Mouse (Mus musculus): ENCODE results near the gene Ankrd13b. TPM values are rescaled to one million over a fixed set of nuclear protein-coding genes. Genes with fewer than 3 reads are reported as not detected.

Ankrd13b gene
- total RNA-seq, 2 experiments from 2014 or later: 87.3 to 93.8 TPM

- peak; percentile 51 to 61 for DNase-seq (ENCODE audit: extremely low spot score in 1 of 2, low spot score in 1 of 2)
Observed at GRCm38 (mm10) chr11:77493512-77494343, 4.2 kb upstream of the Ankrd13b start, which contains the start of gene Git1. Gene Git1 (plus strand): TSS chr11:77493562.

GRCm38 (mm10) chr11:77492911-77493332 is 3.4 kb upstream of the Ankrd13b start:
- peak; percentile 77 to 80 for DNase-seq (ENCODE audit: extremely low spot score in 1 of 2, low spot score in 1 of 2)

DNA sequence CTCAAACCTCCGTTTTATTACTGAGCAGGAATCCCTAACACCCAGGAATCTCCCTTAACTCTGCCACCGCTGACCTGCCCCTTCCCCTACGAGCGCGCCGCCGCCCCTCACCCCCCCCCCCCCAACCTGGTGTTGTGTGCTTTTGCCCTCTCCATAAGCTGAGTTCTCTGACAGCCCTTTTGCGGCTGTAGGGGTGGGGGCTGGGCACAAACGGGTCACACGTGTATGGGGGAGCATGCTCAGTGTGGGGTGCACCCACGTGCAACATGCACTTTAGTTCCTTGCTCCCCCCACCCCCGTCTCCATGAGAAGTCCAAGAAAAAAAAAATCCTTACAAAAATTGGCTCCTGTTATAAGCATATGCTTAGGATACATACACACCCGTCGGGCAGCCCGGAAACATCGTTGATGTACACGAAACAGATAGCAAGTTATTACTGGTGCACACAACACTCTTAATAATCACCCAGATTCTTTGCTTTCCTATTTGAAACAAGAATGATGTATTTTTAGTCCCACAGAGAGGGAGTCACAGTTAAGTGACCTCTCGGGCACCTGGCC is 2.9 kb upstream of the Ankrd13b start:
- peak in 1 of 2 experiments; percentile 51 for DNase-seq (ENCODE audit: extremely low spot score in 1 of 2, low spot score in 1 of 2)

DNA sequence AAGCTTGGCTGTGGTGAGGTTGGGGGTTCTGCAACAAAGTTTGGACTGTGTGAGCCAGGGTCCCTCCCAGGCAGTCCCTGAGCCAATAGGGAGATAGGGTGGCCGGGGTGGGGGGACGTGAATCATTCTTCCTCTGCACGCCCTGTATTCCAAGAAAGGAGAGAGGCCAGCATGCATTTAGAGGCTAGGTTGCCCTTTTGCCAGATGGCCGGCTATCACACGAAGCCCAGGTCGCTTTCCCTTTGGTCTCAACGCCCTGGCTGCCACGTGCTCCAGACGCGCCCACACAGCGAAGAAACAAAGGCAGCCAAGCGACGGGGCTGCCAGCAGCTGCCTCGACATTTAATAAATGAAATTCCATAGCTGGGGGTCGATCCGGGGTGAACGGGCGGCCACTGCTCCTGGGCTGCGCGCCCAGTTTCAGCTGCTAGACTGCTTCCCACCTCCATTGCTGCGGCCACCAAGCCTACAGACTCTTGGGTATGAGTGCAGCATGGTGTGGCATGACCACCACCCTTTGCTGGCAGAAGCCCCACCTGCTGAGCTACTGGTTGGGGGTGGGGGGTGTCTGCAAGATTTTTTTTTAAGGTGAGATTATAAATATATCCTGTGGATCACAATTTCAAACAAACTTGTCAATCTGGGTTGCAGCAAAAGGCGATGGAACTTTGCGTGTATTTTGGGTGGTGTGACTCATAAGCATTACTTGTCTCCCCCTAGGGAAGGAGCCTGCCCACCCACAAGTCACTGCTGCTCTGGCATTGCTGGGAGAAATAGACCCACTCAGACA is 2.2 kb upstream of the Ankrd13b start:
- no peak for DNase-seq (ENCODE audit: extremely low spot score in 1 of 2, low spot score in 1 of 2)

DNA sequence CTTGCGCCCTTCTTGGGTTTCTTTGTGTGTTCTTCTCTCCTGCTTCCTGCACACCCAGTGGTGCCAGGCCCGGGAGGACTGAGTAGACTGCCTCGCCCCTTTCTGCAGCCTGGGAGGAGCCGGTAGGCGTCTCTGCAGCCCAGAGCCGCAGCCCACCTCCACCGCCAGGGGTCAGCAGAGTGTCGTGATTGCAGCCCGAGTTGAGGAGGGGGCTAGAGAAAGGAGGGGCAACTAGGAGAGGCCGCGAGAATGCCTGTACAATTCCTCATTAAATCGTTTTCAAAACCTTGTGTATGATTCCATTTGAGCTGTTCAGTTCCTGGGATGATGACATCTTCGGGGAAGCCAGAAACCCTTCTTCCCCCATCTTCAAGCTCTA is 1.6 kb upstream of the Ankrd13b start:
- DNase-seq (ENCODE audit: extremely low spot score in 1 of 2, low spot score in 1 of 2): peak; percentile 92 to 98

- DNase-seq (ENCODE audit: extremely low spot score in 1 of 2, low spot score in 1 of 2): no peak
Observed at GRCm38 (mm10) chr11:77490451-77490850, 973 bp upstream of the Ankrd13b start.

GRCm38 (mm10) chr11:77488771-77489581 is 502 bp downstream of the Ankrd13b start:
- DNase-seq (ENCODE audit: extremely low spot score in 1 of 2, low spot score in 1 of 2): no peak

- DNase-seq (ENCODE audit: extremely low spot score in 1 of 2, low spot score in 1 of 2): no peak
Observed at GRCm38 (mm10) chr11:77486798-77487197, 2.7 kb downstream of the Ankrd13b start.

DNA sequence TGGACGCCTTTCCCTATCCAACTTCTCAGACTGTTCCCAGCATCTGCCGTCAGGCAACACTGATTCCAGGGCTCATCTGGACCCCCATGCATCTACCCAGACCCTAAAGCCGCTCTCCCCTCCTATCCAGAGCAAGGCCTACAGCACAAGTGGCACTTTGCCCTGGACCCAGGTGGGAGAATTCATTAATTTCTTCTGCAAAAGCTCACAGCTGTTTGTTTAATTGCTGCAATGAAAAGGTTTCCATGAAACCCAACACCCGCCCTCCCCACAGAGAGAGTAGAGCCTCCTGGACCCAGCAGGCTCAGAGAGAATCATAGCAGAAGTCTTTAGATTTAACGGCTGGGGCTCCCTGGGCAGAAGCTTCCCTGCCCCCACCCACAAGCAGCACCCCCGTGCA is 4.2 kb downstream of the Ankrd13b start:
- no peak for DNase-seq (ENCODE audit: extremely low spot score in 1 of 2, low spot score in 1 of 2)

- DNase-seq (ENCODE audit: extremely low spot score in 1 of 2, low spot score in 1 of 2): no peak
Observed at GRCm38 (mm10) chr11:77483510-77484255, 5.8 kb downstream of the Ankrd13b start.

DNA sequence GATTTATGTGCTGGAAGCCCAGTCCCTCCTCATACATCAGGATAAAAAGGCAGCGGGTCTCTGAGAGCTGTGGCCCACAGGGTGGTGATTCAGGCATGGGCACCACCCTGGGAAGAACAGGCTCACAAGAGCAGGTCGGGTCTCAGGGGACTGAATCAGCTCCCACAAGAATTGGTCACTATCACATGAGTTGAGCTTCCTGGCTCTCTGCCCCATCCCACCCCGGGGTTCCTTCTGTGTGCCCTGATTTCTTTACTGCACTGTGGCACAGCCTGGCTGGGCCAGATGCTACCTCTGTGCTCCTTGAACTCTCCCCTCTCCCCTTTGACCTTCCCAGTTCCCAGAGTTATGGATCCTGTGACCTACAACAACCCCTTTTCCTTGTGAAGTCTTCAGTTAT is 6.4 kb downstream of the Ankrd13b start:
- DNase-seq (ENCODE audit: extremely low spot score in 1 of 2, low spot score in 1 of 2): no peak

- DNase-seq (ENCODE audit: extremely low spot score in 1 of 2, low spot score in 1 of 2): no peak
Observed at GRCm38 (mm10) chr11:77476895-77477294, 12.6 kb downstream of the Ankrd13b start.

- DNase-seq (ENCODE audit: extremely low spot score in 1 of 2, low spot score in 1 of 2): no peak
Observed at GRCm38 (mm10) chr11:77476216-77476615, 13.3 kb downstream of the Ankrd13b start.

DNA sequence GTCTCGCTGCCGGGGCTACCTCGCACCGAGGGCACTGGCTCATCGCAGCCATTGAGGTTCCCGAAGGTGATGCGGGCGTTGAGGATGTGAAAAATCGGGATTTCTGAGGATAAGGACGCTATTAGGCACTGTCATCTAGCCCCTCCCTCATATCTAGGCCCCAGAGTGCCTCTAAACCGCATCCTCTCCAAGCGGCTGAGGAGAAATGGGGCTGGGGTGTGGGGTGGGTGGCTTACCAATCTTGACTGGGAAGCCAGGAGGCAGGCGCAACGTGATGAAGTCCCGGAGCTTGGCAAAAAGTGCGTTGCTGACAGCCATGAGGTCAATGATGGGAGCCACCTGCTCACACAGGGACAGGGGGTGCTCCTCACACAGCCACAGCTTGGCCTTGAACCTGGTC is 16.7 kb downstream of the Ankrd13b start:
- DNase-seq (ENCODE audit: extremely low spot score in 1 of 2, low spot score in 1 of 2): no peak

- no peak for DNase-seq (ENCODE audit: extremely low spot score in 1 of 2, low spot score in 1 of 2)
Observed at GRCm38 (mm10) chr11:77471407-77471806, 18.1 kb downstream of the Ankrd13b start.

- no peak for DNase-seq (ENCODE audit: extremely low spot score in 1 of 2, low spot score in 1 of 2)
Observed at GRCm38 (mm10) chr11:77468397-77468796, 21.1 kb downstream of the Ankrd13b start.

GRCm38 (mm10) chr11:77467784-77468183 is 21.7 kb downstream of the Ankrd13b start:
- DNase-seq (ENCODE audit: extremely low spot score in 1 of 2, low spot score in 1 of 2): peak; percentile 70 to 90

DNA sequence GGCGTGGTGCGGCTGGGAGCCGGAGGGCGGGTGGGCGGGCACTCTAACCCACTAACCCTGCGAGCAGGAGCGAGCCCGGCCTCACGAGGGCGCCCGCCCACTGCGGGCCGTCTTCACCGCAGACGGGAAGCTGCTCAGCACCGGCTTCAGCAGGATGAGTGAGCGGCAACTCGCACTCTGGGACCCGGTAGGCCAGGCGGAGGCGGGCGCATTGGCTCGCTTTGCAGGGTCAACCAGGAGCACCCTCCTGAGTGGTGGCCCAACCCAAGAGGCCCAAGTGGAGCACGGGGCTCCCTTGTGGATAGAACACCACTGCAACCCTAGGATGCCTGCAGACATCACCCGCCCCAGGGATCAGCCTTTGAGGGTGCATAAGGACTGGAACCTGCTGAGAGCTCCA is 22.3 kb downstream of the Ankrd13b start:
- DNase-seq (ENCODE audit: extremely low spot score in 1 of 2, low spot score in 1 of 2): peak; percentile 50 to 71

DNA sequence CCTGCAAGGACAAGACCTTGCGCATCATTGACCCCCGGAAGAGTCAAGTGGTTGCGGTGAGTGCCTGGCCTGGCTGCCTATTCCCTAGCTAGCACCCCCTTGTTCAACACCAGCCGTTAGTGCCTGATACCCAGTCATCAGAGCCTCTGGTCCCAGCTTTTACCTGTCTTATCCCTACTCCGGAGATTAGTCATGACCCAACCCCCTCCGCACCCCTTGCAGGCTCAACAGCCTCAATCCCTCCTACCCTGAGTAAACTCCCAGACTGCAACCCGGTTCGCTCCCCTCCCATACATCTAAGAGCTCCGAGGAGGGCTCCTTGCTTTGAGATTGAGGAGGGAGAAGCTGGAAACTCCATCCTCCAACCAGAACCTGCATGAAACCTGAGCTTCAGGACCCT is 22.9 kb downstream of the Ankrd13b start:
- DNase-seq (ENCODE audit: extremely low spot score in 1 of 2, low spot score in 1 of 2): no peak

DNA sequence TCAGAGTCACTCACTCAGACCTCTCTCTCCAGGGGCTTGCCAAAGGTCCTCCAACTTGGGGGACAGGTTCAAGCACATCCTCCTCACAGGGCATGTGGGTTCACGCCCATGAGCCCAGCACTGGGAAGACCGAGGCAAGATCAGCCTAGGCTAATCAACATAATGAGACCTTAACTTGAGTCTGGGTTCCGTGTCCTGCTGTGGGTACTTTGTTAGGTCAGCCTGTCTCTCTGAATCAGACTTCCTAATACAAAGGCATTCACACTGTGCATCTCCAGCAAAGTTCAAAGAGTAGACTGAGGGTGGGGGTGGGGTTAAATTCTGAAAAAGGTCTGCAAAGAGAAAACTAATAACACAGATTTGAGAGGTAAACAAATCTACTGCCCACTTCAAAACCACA is 24.4 kb downstream of the Ankrd13b start:
- no peak for DNase-seq (ENCODE audit: extremely low spot score in 1 of 2, low spot score in 1 of 2)
